Mouse (Mus musculus) stomach, postnatal 0 days (tissue): Measurements from ENCODE around the gene Lpp.

Experiments used
- CTCF ChIP-seq: IDR thresholded peaks from 2 replicates; pipeline ENCODE4 v1.5.1; 2016; ENCODE audit warnings: antibody characterized with exemption, low read depth, mild to moderate bottlenecking, moderate library complexity
- EP300 ChIP-seq: optimal IDR thresholded peaks from 2 replicates; pipeline ENCODE3; 2016; ENCODE audit warnings: antibody characterized with exemption

GRCm38 (mm10) chr16:24991059-24991541 is 597.8 kb downstream of the Lpp start:
- no peak for TF ChIP-seq EP300
- TF ChIP-seq CTCF = no peak
